ENCODE assay signal across 13 mouse cellular contexts in genomic region chr12:76614868-76615579, GRCm38 (mm10).
A peak's percentile ranks its signal among the peaks of the same experiment; 100 is the strongest.
DNase-seq lines count a peak whose midpoint lies in the region; ATAC-seq lines count a peak whose summit lies in the region.
"Had no signal": no experiment of that assay in that cellular context is flagged by ENCODE, and none has a peak within 500 bp of the region (broad histone marks: within the 10 kb centered on the region; RNA-seq: fewer than 3 reads in every experiment).

No protein-coding gene starts in this region.

- intact Hi-C loops in heart, postnatal 10 days (cut with DNase I), result no loop called here

- no peak overlapping the region for H3K4me3 ChIP-seq in neural tube, embryonic 14.5 days (ENCODE audit: low read depth, low read length)
- H3K4me3 ChIP-seq: left cerebral cortex, adult 2 months; midbrain, embryonic 10.5 days had no signal

- no peaks in the 10 kb centered on the region for H3K27me3 ChIP-seq in neural tube, embryonic 14.5 days (ENCODE audit: control insufficient read depth, insufficient read depth, low read length)

- no peaks in the 10 kb centered on the region for H3K36me3 ChIP-seq in neural tube, embryonic 14.5 days (ENCODE audit: control insufficient read depth, insufficient read depth, low read length)
- H3K36me3 ChIP-seq: midbrain, embryonic 10.5 days had no signal

- H3K4me1 ChIP-seq in neural tube, embryonic 14.5 days (ENCODE audit: control insufficient read depth, insufficient read depth, low read length), result no peaks in the 10 kb centered on the region; the same call in 1 of the 2 replicates

- DNase-seq in kidney, adult 9 months, result peak; percentile 18
- no peak for DNase-seq in kidney, adult 18-20 months
- DNase-seq in neural tube, embryonic 10.5 days (ENCODE audit: extremely low spot score, low spot score), result no peak
- peak; percentile 34 to 41 for DNase-seq in heart, postnatal 10 days
- no peak for DNase-seq in adrenal gland, postnatal 4 days (ENCODE audit: low spot score in 2 of 2)
- DNase-seq: cerebellum, adult 11 months; gastrocnemius, postnatal 14 days; kidney, adult 11 months had no signal

- 0 out of 2 replicates have a peak overlapping the region, but pooled peaks have one; percentile 39 for H3K27ac ChIP-seq in neural tube, embryonic 14.5 days (ENCODE audit: low read depth, low read length)
- H3K27ac ChIP-seq: left cerebral cortex, adult 2 months; midbrain, embryonic 10.5 days had no signal

- WGBS in neural tube, embryonic 14.5 days, result 62% methylated on average over 12 of the region's 12 CpGs

- H3K9me3 ChIP-seq in neural tube, embryonic 14.5 days (ENCODE audit: control insufficient read depth, low read length), result no peaks in the 10 kb centered on the region
- H3K9me3 ChIP-seq: G1E; midbrain, embryonic 10.5 days had no signal

- no peak overlapping the region for H3K4me2 ChIP-seq in neural tube, embryonic 14.5 days (ENCODE audit: low read depth, low read length)

- H3K9ac ChIP-seq in neural tube, embryonic 14.5 days (replicated peaks; ENCODE audit: low read depth, low read length), result no peak overlapping the region

- no peak for ATAC-seq in neural tube, embryonic 14.5 days (ENCODE audit: low read depth)
- ATAC-seq in monocyte, adult 5-6 weeks (replicated peaks; ENCODE audit: insufficient number of reproducible peaks, low FRiP score, low TSS enrichment, poor library complexity, severe bottlenecking), result peak; percentile 71

Comparison
In these comparisons a context has a peak if more than half of its experiments do, and no peak if none do; other contexts are left out.
1. DNase-seq: peak in kidney, adult 9 months (single experiment) and heart, postnatal 10 days (2 of 2); none in kidney, adult 18-20 months (single experiment), neural tube, embryonic 10.5 days (single experiment) and adrenal gland, postnatal 4 days (0 of 2).